Mouse (Mus musculus): ENCODE measurements around the gene Mest.

GRCm38 (mm10) chr6:30710371-30711364 lies 12.7 kb upstream of the Mest start:
- no peak for TF ChIP-seq POLR2A (IDR thresholded peaks at IDR 0.05; ENCODE audit: low read depth, low read length)
- no peak for TF ChIP-seq CTCF (IDR thresholded peaks at IDR 0.05; ENCODE audit: extremely low read depth, insufficient read length, insufficient replicate concordance, low read depth, low read length)
